Mouse (Mus musculus): ENCODE measurements around the gene Myo5c.
A peak's percentile ranks its signal among the peaks of the same experiment; 100 is the strongest.

GRCm38 (mm10) chr9:75197297-75197696, 34.5 kb upstream of the Myo5c start:
- TF ChIP-seq CTCF (IDR thresholded peaks at IDR 0.05; ENCODE audit: insufficient read depth, low read length) (peak; percentile 37; the same call in 1 of the 2 replicates), POLR2A (IDR thresholded peaks at IDR 0.05; ENCODE audit: borderline replicate concordance, extremely low read depth, low read depth, low read length) (no peak)
